Mouse (Mus musculus) subcutaneous adipose tissue, adult 2 months (tissue): ENCODE results near the gene Vmn1r119. TPM values are rescaled to one million over a fixed set of nuclear protein-coding genes. Genes with fewer than 3 reads are reported as not detected.

Source experiments
- polyA plus RNA-seq: library from polyadenylated mRNA; depleted of rRNA; stranded (reverse); fragments of >200 nt; gene quantifications from 2 replicates; pipeline ENCODE4 v1.2.3, GENCODE M21; 2012; ENCODE audit warnings: low replicate concordance; rRNA removed

The Vmn1r119 gene
- not detected in 2 replicates for polyA plus RNA-seq

DNA sequence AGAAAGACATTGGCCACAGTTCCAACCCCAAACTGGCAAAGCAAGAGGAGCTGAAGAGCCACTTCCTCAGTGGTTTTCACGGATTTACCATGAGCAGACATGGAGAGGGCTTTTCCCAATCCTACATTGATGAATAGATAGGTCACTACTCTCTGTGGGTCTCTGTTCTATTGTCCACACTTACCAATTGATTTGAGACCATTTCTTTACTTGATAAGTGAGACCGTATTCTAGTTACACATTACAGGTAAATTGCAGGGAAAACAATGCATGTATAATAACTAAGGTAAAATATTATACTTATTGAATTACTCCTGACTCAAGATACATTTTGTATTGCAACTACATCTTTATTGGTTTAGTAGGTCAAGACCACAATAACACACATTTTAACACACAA, at the start of gene Vmn1r119:
Gene Vmn1r119, minus strand, starts transcription at position 101 of the 400 bp plus-strand sequence.

DNA sequence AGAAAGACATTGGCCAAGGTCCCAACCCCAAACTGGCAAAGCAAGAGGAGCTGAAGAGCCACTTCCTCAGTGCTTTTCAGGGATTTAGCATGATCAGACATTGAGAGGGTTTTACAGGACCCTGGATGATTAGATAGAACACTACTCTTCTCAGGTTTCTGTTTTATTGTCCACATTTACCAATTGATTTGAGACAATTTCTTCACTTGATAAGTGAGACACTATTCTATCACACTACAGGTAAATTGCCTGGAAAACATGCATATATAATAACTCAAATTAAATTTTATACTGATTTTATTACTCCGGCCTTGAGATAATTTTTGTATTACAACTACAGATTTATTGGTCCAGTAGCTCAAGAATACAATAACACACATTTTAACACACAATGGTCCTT, 41.4 kb upstream of the Vmn1r119 start, which contains the start of gene Vmn1r120:
Gene Vmn1r120, minus strand, starts transcription at position 101 of the 400 bp plus-strand sequence.

Other genes starting within 250 kb of the Vmn1r119 start
- not detected in 2 replicates for gene Vmn1r112, start 241.3 kb downstream of the Vmn1r119 start, polyA plus RNA-seq
- gene Vmn1r113, start 225.2 kb downstream of the Vmn1r119 start, polyA plus RNA-seq = not detected in 2 replicates
- gene Vmn1r114, start 200.3 kb downstream of the Vmn1r119 start, polyA plus RNA-seq = not detected in 2 replicates
- not detected in 2 replicates for gene Vmn1r115, start 167.5 kb downstream of the Vmn1r119 start, polyA plus RNA-seq
- not detected in 2 replicates for gene Vmn1r116, start 140.2 kb downstream of the Vmn1r119 start, polyA plus RNA-seq
- gene Vmn1r117, start 128.3 kb downstream of the Vmn1r119 start, polyA plus RNA-seq = not detected in 2 replicates
- gene Vmn1r118, start 100.1 kb downstream of the Vmn1r119 start, polyA plus RNA-seq = not detected in 2 replicates
- gene Vmn1r120, start 41.3 kb upstream of the Vmn1r119 start, polyA plus RNA-seq = not detected in 2 replicates
- not detected in 2 replicates for gene Vmn1r121, start 86.1 kb upstream of the Vmn1r119 start, polyA plus RNA-seq
- gene Vmn1r122, start 121.7 kb upstream of the Vmn1r119 start, polyA plus RNA-seq = not detected in 2 replicates
- not detected in 2 replicates for gene Vmn1r123, start 149.7 kb upstream of the Vmn1r119 start, polyA plus RNA-seq
- gene Gm5157, start 178.0 kb upstream of the Vmn1r119 start, polyA plus RNA-seq = not detected in 2 replicates
- not detected in 2 replicates for gene Vmn1r124, start 248.2 kb upstream of the Vmn1r119 start, polyA plus RNA-seq